Mouse (Mus musculus): ENCODE measurements at regions not wholly inside any gene's neighbourhood (a gene's known extent, or its start where the extent isn't known, plus 50 kb on each side); places are given as distances from the start of the nearest gene placed in this dataset.

DNA sequence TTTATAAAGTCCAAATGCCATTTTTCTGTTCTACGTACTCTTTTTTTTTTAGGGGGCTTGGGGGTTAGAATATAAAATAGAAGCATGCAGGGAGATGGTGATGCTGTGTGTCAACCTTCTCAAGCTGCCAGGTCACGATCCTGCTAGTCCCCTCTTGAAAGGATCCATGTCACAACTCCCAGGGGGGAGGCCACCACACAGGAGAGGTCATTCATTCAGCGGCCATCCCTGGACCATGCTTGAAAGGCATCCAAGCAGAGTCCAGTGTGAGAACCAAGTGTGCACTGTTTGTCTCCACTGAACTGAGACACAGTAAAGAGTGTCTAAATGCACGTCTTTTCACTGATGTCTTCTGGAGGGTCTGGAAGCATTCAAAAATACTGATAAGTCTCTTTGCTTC is 119.8 kb upstream of the N6amt1 start:
- DNase-seq (ENCODE audit: low spot score): no peak
- H3K4me1 ChIP-seq (ENCODE audit: control insufficient read depth, insufficient read depth, low read length): no peaks in the 10 kb centered on the region
- H3K9me3 ChIP-seq (ENCODE audit: control insufficient read depth, low read length): 0 out of 2 replicates have a peak, but pooled peaks cover 3% of the 10 kb centered on the region
- WGBS: 77% methylated on average over 4 of the region's 4 CpGs
- H3K36me3 ChIP-seq (ENCODE audit: control insufficient read depth, insufficient read depth, low read length): no peaks in the 10 kb centered on the region
- no peak for ATAC-seq (ENCODE audit: low FRiP score, low read depth)
- no peak for TF ChIP-seq POLR2A (IDR thresholded peaks at IDR 0.05; ENCODE audit: borderline replicate concordance, extremely low read depth, insufficient read depth, insufficient read length)
- H3K27ac ChIP-seq (replicated peaks; ENCODE audit: low read depth, low read length): no peak overlapping the region
- no peak overlapping the region for H3K9ac ChIP-seq (ENCODE audit: low read depth, low read length, severe bottlenecking)
- no peaks in the 10 kb centered on the region for H3K27me3 ChIP-seq (ENCODE audit: control insufficient read depth, insufficient read depth, low read length)
- no peak overlapping the region for H3K4me2 ChIP-seq (replicated peaks; ENCODE audit: low read depth, low read length, severe bottlenecking)
- H3K4me3 ChIP-seq (replicated peaks; ENCODE audit: low read length): no peak overlapping the region

GRCm38 (mm10) chr16:87225595-87225994 is 128.4 kb upstream of the N6amt1 start:
- TF ChIP-seq POLR2A (IDR thresholded peaks at IDR 0.05; ENCODE audit: borderline replicate concordance, extremely low read depth, insufficient read depth, insufficient read length): no peak
- Histone ChIP-seq H3K4me3 (replicated peaks; ENCODE audit: low read length) (no peak overlapping the region), H3K27ac (replicated peaks; ENCODE audit: low read depth, low read length) (no peak overlapping the region), H3K4me2 (replicated peaks; ENCODE audit: low read depth, low read length, severe bottlenecking) (no peak overlapping the region), H3K36me3 (ENCODE audit: control insufficient read depth, insufficient read depth, low read length) (no peaks in the 10 kb centered on the region), H3K9ac (ENCODE audit: low read depth, low read length, severe bottlenecking) (no peak overlapping the region), H3K9me3 (ENCODE audit: control insufficient read depth, low read length) (no peaks in the 10 kb centered on the region), H3K27me3 (ENCODE audit: control insufficient read depth, insufficient read depth, low read length) (no peaks in the 10 kb centered on the region), H3K4me1 (ENCODE audit: control insufficient read depth, insufficient read depth, low read length) (peaks cover 3% of the 10 kb centered on the region; the same call in 1 of the 2 replicates)
- ATAC-seq (ENCODE audit: low FRiP score, low read depth): peak; percentile 57; the same call in 1 of the 2 replicates
- 60% methylated on average over 10 of the region's 10 CpGs for WGBS
- DNase-seq (ENCODE audit: low spot score): no peak

GRCm38 (mm10) chr16:87225085-87225484 is 128.9 kb upstream of the N6amt1 start:
- ATAC-seq (ENCODE audit: low FRiP score, low read depth): no peak

GRCm38 (mm10) chr16:87224024-87224423 is 130.0 kb upstream of the N6amt1 start:
- H3K36me3 ChIP-seq (ENCODE audit: control insufficient read depth, insufficient read depth, low read length): no peaks in the 10 kb centered on the region
- ATAC-seq (ENCODE audit: low FRiP score, low read depth) (no peak), DNase-seq (ENCODE audit: low spot score) (no peak)
- H3K27ac ChIP-seq (replicated peaks; ENCODE audit: low read depth, low read length): no peak overlapping the region
- H3K9me3 ChIP-seq (ENCODE audit: control insufficient read depth, low read length): no peaks in the 10 kb centered on the region
- 89% methylated on average over 7 of the region's 7 CpGs for WGBS
- H3K4me2 ChIP-seq (replicated peaks; ENCODE audit: low read depth, low read length, severe bottlenecking): no peak overlapping the region
- no peak overlapping the region for H3K4me3 ChIP-seq (replicated peaks; ENCODE audit: low read length)
- peaks cover 8% of the 10 kb centered on the region; the same call in 1 of the 2 replicates for H3K4me1 ChIP-seq (ENCODE audit: control insufficient read depth, insufficient read depth, low read length)
- no peak overlapping the region for H3K9ac ChIP-seq (ENCODE audit: low read depth, low read length, severe bottlenecking)
- H3K27me3 ChIP-seq (ENCODE audit: control insufficient read depth, insufficient read depth, low read length): no peaks in the 10 kb centered on the region
- no peak for TF ChIP-seq POLR2A (IDR thresholded peaks at IDR 0.05; ENCODE audit: borderline replicate concordance, extremely low read depth, insufficient read depth, insufficient read length)

More at GRCm38 (mm10) chr16:87225085-87225484, 128.9 kb upstream of the N6amt1 start:
- H3K36me3 ChIP-seq (ENCODE audit: control insufficient read depth, insufficient read depth, low read length): no peaks in the 10 kb centered on the region
- H3K27ac ChIP-seq (replicated peaks; ENCODE audit: low read depth, low read length): no peak overlapping the region
- WGBS: 83% methylated on average over 8 of the region's 8 CpGs
- H3K4me3 ChIP-seq (replicated peaks; ENCODE audit: low read length): no peak overlapping the region
- H3K27me3 ChIP-seq (ENCODE audit: control insufficient read depth, insufficient read depth, low read length): no peaks in the 10 kb centered on the region
- peaks cover 3% of the 10 kb centered on the region; the same call in 1 of the 2 replicates for H3K4me1 ChIP-seq (ENCODE audit: control insufficient read depth, insufficient read depth, low read length)
- no peak overlapping the region for H3K4me2 ChIP-seq (replicated peaks; ENCODE audit: low read depth, low read length, severe bottlenecking)
- no peak for DNase-seq (ENCODE audit: low spot score)
- no peaks in the 10 kb centered on the region for H3K9me3 ChIP-seq (ENCODE audit: control insufficient read depth, low read length)
- no peak overlapping the region for H3K9ac ChIP-seq (ENCODE audit: low read depth, low read length, severe bottlenecking)
- no peak for TF ChIP-seq POLR2A (IDR thresholded peaks at IDR 0.05; ENCODE audit: borderline replicate concordance, extremely low read depth, insufficient read depth, insufficient read length)

DNA sequence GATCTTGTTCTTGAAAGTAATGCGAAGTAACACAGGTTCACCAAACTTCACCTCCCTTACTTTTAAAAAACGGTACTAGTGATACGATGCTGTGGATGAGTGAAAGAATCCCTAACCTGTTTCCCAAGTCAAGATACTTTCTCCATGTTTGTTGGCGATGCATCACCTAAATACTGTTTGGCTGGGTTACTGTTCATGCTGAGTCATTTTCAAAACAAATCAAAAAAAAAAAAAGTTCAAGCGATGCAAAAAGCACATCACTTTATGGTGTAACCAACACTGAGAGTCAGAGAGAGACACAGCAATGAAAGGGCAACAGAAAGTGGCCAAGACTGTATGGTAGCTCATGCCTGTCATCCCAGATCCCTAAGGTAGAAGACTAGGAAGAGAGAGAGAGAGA is 133.4 kb upstream of the N6amt1 start:
- Histone ChIP-seq H3K4me1 (ENCODE audit: control insufficient read depth, insufficient read depth, low read length) (peaks cover 8% of the 10 kb centered on the region; the same call in 1 of the 2 replicates), H3K36me3 (ENCODE audit: control insufficient read depth, insufficient read depth, low read length) (no peaks in the 10 kb centered on the region), H3K4me2 (replicated peaks; ENCODE audit: low read depth, low read length, severe bottlenecking) (no peak overlapping the region), H3K9ac (ENCODE audit: low read depth, low read length, severe bottlenecking) (no peak overlapping the region), H3K9me3 (ENCODE audit: control insufficient read depth, low read length) (no peaks in the 10 kb centered on the region), H3K4me3 (replicated peaks; ENCODE audit: low read length) (no peak overlapping the region), H3K27ac (replicated peaks; ENCODE audit: low read depth, low read length) (peak overlapping the region; percentile 1; the same call in 1 of the 2 replicates), H3K27me3 (ENCODE audit: control insufficient read depth, insufficient read depth, low read length) (no peaks in the 10 kb centered on the region)
- DNase-seq (ENCODE audit: low spot score) (no peak), ATAC-seq (ENCODE audit: low FRiP score, low read depth) (no peak)
- TF ChIP-seq POLR2A (IDR thresholded peaks at IDR 0.05; ENCODE audit: borderline replicate concordance, extremely low read depth, insufficient read depth, insufficient read length): no peak
- 81% methylated on average over 5 of the region's 5 CpGs for WGBS

GRCm38 (mm10) chr16:87220201-87220600 is 133.8 kb upstream of the N6amt1 start:
- Histone ChIP-seq H3K4me2 (replicated peaks; ENCODE audit: low read depth, low read length, severe bottlenecking) (no peak overlapping the region), H3K9ac (ENCODE audit: low read depth, low read length, severe bottlenecking) (no peak overlapping the region), H3K27me3 (ENCODE audit: control insufficient read depth, insufficient read depth, low read length) (no peaks in the 10 kb centered on the region), H3K4me1 (ENCODE audit: control insufficient read depth, insufficient read depth, low read length) (peaks cover 8% of the 10 kb centered on the region; the same call in 1 of the 2 replicates), H3K27ac (replicated peaks; ENCODE audit: low read depth, low read length) (no peak overlapping the region), H3K4me3 (replicated peaks; ENCODE audit: low read length) (no peak overlapping the region), H3K9me3 (ENCODE audit: control insufficient read depth, low read length) (no peaks in the 10 kb centered on the region), H3K36me3 (ENCODE audit: control insufficient read depth, insufficient read depth, low read length) (no peaks in the 10 kb centered on the region)
- TF ChIP-seq POLR2A (IDR thresholded peaks at IDR 0.05; ENCODE audit: borderline replicate concordance, extremely low read depth, insufficient read depth, insufficient read length): no peak
- ATAC-seq (ENCODE audit: low FRiP score, low read depth) (peak; percentile 67), DNase-seq (ENCODE audit: low spot score) (no peak)
- 23% methylated on average over 4 of the region's 4 CpGs for WGBS

Measured in limb, embryonic 14.5 days (tissue).